Mouse (Mus musculus): ENCODE measurements around the gene Aim2. TPM values are rescaled to one million over a fixed set of nuclear protein-coding genes. Genes with fewer than 3 reads are reported as not detected.

The Aim2 gene
- total and polyA plus RNA-seq, 3 experiments = 0.82 to 1.4 (median 1.1) TPM

DNA sequence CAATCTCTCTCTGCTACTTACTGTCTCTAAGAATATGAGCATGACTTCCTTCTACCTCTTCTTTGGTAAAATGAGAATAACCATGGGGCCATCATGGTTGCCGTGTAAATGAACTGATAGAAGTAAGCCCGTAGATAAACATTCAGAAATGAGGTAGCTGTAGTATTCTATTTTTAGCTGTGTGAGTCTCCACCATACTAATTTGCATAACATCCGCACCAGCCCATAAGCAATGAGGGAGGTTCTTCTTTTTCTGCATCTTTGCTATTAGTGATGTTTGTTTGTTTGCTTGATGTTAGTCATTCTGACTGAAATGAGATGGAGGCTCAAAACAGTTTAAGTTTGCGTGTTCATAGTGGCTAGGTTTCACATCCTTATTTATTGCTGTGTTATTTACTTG is 61.2 kb downstream of the Aim2 start:
- Histone ChIP-seq H3K4me1 (ENCODE audit: control insufficient read depth, insufficient read depth, low read length) (no peaks in the 10 kb centered on the region), H3K4me3 (no peak overlapping the region), H3K27me3 (ENCODE audit: control insufficient read depth, insufficient read depth, low read length) (no peaks in the 10 kb centered on the region), H3K27ac (no peak overlapping the region), H3K79me2 (replicated peaks; ENCODE audit: control insufficient read depth, insufficient read depth, low read length) (no peaks in the 10 kb centered on the region), H3K36me3 (ENCODE audit: control insufficient read depth, insufficient read depth, low read length) (no peaks in the 10 kb centered on the region), H3K9ac (ENCODE audit: low read depth, low read length) (no peak overlapping the region)
- 56% methylated on average over 4 of the region's 4 CpGs for WGBS
- DNase-seq = no peak
- intact Hi-C loops (cut with DNase I) = no loop called here
- TF ChIP-seq CTCF (IDR thresholded peaks at IDR 0.05) = no peak
- no peak for TF ChIP-seq POLR2A (IDR thresholded peaks at IDR 0.05; ENCODE audit: insufficient read depth, low read depth, low read length)
- TF ChIP-seq EP300 (IDR thresholded peaks at IDR 0.05; ENCODE audit: insufficient read depth, low read depth, low read length) = no peak

DNA sequence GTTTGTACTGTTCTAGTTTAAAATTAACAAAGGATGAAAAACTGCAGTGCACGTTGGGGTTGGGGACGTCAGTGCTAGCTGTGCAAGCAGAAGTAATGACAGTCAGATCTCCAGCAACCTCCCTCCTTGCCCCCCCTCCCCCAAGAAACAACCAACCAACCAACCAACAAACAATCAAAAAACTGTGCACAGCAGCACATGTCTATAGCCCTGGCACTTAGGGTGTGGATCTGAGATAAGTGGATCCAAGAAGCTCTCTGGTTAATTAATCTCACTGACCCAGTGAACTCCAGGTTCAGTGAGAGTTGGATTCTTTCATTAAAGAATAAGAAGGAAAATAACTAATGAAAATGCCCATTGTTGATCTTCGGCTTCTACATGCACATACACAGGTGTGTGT is 64.0 kb downstream of the Aim2 start:
- intact Hi-C loops (cut with DNase I) = no loop called here
- Histone ChIP-seq H3K9ac (ENCODE audit: low read depth, low read length) (no peak overlapping the region), H3K4me1 (ENCODE audit: control insufficient read depth, insufficient read depth, low read length) (no peaks in the 10 kb centered on the region), H3K79me2 (replicated peaks; ENCODE audit: control insufficient read depth, insufficient read depth, low read length) (no peaks in the 10 kb centered on the region), H3K4me3 (no peak overlapping the region), H3K27me3 (ENCODE audit: control insufficient read depth, insufficient read depth, low read length) (no peaks in the 10 kb centered on the region), H3K36me3 (ENCODE audit: control insufficient read depth, insufficient read depth, low read length) (no peaks in the 10 kb centered on the region), H3K27ac (no peak overlapping the region)
- TF ChIP-seq CTCF (IDR thresholded peaks at IDR 0.05) (no peak), POLR2A (IDR thresholded peaks at IDR 0.05; ENCODE audit: insufficient read depth, low read depth, low read length) (no peak), EP300 (IDR thresholded peaks at IDR 0.05; ENCODE audit: insufficient read depth, low read depth, low read length) (no peak)
- no peak for DNase-seq
- WGBS = 84% methylated on average over 3 of the region's 3 CpGs

DNA sequence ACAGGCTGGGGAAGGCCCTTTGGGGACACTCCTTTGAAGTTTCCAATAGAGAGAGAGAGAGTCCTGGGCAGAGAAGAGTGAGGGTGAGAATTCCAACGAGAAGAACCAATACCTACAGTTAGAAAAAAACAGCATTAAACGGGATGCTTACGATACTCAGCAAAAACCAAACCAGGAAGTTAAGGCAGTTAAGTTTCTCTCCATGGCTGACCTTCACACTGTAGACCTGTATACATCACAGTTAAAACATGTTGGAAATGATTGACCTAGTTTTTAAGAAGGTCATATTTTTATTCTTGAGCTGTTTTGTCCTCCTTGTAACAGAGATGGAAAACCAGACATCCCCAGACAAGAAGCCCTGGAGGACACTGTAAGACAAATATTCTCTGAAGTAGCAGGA is 67.8 kb downstream of the Aim2 start:
- DNase-seq = no peak
- Histone ChIP-seq H3K4me3 (no peak overlapping the region), H3K36me3 (ENCODE audit: control insufficient read depth, insufficient read depth, low read length) (no peaks in the 10 kb centered on the region), H3K27me3 (ENCODE audit: control insufficient read depth, insufficient read depth, low read length) (no peaks in the 10 kb centered on the region), H3K79me2 (replicated peaks; ENCODE audit: control insufficient read depth, insufficient read depth, low read length) (no peaks in the 10 kb centered on the region), H3K4me1 (ENCODE audit: control insufficient read depth, insufficient read depth, low read length) (no peaks in the 10 kb centered on the region), H3K9ac (ENCODE audit: low read depth, low read length) (no peak overlapping the region), H3K27ac (no peak overlapping the region)
- TF ChIP-seq POLR2A (IDR thresholded peaks at IDR 0.05; ENCODE audit: insufficient read depth, low read depth, low read length) (no peak), EP300 (IDR thresholded peaks at IDR 0.05; ENCODE audit: insufficient read depth, low read depth, low read length) (no peak), CTCF (IDR thresholded peaks at IDR 0.05) (no peak)
- intact Hi-C loops (cut with DNase I) = no loop called here
- 78% methylated on average over 3 of the region's 3 CpGs for WGBS

DNA sequence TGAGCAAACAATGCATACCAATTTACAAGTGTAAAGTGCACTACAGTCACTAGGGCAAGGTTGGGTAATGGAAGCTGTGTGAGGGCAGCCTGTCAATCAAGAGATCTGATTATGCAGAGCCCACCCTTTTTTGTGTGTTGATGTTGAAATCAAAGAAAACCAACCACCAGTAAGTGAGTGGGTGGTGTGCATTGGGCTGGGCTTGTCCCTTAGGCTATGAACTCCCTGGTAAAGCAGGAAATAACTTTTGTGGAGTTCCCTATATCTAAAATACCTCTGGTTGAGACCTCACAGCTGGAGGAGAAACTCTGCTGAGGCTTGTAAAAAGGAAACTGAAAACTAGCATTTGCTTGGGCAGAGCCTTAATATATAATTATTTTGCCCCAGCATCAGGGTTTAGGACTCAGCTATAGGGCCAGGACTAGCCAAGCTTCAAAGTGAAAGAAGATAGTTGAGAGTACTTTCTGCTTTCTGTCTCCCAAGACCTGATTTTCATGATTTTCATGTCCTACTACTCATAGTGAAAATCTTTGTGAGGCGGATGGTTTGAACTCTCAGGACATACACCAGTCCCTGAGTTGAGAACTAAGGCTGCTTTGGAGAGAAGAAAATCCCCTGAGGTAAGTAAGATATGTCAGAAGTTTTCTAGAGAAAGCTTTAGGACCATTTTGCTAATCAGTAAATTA is 68.4 kb downstream of the Aim2 start:
- H3K9ac ChIP-seq (ENCODE audit: low read depth, low read length) = no peak overlapping the region
- no peaks in the 10 kb centered on the region for H3K4me1 ChIP-seq (ENCODE audit: control insufficient read depth, insufficient read depth, low read length)
- no peaks in the 10 kb centered on the region for H3K36me3 ChIP-seq (ENCODE audit: control insufficient read depth, insufficient read depth, low read length)
- H3K79me2 ChIP-seq (replicated peaks; ENCODE audit: control insufficient read depth, insufficient read depth, low read length) = no peaks in the 10 kb centered on the region
- H3K4me3 ChIP-seq = no peak overlapping the region
- TF ChIP-seq POLR2A (IDR thresholded peaks at IDR 0.05; ENCODE audit: insufficient read depth, low read depth, low read length) (no peak), EP300 (IDR thresholded peaks at IDR 0.05; ENCODE audit: insufficient read depth, low read depth, low read length) (no peak), CTCF (IDR thresholded peaks at IDR 0.05) (no peak)
- H3K27me3 ChIP-seq (ENCODE audit: control insufficient read depth, insufficient read depth, low read length) = no peaks in the 10 kb centered on the region
- intact Hi-C loops (cut with DNase I) = no loop called here
- 67% methylated on average over 1 of the region's 1 CpGs for WGBS
- DNase-seq = no peak
- H3K27ac ChIP-seq = no peak overlapping the region

DNA sequence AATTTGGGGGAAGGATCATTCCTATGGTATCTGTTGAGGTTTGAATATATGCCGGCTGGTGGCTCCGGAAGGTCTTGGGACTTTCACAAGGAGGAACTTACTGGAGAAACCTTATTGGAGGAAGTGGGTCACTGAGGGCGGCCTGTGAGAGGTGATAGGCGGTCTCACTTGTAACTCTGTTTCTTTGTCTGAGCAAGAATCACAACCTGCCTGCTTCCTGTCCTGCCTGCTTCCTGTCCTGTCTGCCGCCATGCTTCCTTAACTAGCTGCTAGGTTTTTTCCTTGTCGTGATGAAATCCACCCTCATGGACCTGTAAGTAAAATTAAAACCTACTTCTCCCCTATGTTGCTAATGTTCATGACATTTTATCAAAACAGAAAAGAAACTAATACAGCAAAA is 69.7 kb downstream of the Aim2 start:
- TF ChIP-seq EP300 (IDR thresholded peaks at IDR 0.05; ENCODE audit: insufficient read depth, low read depth, low read length) (no peak), POLR2A (IDR thresholded peaks at IDR 0.05; ENCODE audit: insufficient read depth, low read depth, low read length) (no peak), CTCF (IDR thresholded peaks at IDR 0.05) (no peak)
- 0 out of 2 replicates have a peak overlapping the region, but pooled peaks have one; percentile 14 for H3K4me3 ChIP-seq
- 37% methylated on average over 6 of the region's 6 CpGs for WGBS
- no peaks in the 10 kb centered on the region for H3K36me3 ChIP-seq (ENCODE audit: control insufficient read depth, insufficient read depth, low read length)
- H3K79me2 ChIP-seq (replicated peaks; ENCODE audit: control insufficient read depth, insufficient read depth, low read length) = no peaks in the 10 kb centered on the region
- no peak overlapping the region for H3K27ac ChIP-seq
- H3K9ac ChIP-seq (ENCODE audit: low read depth, low read length) = no peak overlapping the region
- intact Hi-C loops (cut with DNase I) = no loop called here
- DNase-seq = peak; percentile 26 to 62
- H3K4me1 ChIP-seq (ENCODE audit: control insufficient read depth, insufficient read depth, low read length) = no peaks in the 10 kb centered on the region
- no peaks in the 10 kb centered on the region for H3K27me3 ChIP-seq (ENCODE audit: control insufficient read depth, insufficient read depth, low read length)

DNA sequence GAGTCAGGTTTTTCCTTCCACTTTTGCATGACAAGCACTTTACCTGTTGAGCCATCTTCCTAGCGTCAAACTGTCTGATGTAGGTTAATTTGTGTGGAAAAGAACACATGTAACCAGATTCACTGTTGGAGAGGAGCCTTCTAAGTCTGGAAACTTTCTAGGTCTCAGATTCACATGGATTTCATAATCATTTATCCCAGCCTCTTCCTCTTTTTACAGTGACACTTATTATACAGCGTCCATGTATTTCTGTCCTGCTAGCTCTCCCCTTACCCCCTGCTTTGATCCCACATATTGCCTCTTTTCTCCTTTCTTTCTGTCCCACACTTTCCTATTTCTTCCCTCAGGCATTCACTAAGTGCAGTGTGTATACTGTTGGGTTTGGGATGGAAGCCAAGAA is 75.7 kb downstream of the Aim2 start:
- H3K9ac ChIP-seq (ENCODE audit: low read depth, low read length) = no peak overlapping the region
- H3K4me3 ChIP-seq = no peak overlapping the region
- H3K79me2 ChIP-seq (replicated peaks; ENCODE audit: control insufficient read depth, insufficient read depth, low read length) = no peaks in the 10 kb centered on the region
- H3K27me3 ChIP-seq (ENCODE audit: control insufficient read depth, insufficient read depth, low read length) = no peaks in the 10 kb centered on the region
- intact Hi-C loops (cut with DNase I) = no loop called here
- H3K36me3 ChIP-seq (ENCODE audit: control insufficient read depth, insufficient read depth, low read length) = no peaks in the 10 kb centered on the region
- TF ChIP-seq EP300 (IDR thresholded peaks at IDR 0.05; ENCODE audit: insufficient read depth, low read depth, low read length) = no peak
- no peak for TF ChIP-seq CTCF (IDR thresholded peaks at IDR 0.05)
- no peak for TF ChIP-seq POLR2A (IDR thresholded peaks at IDR 0.05; ENCODE audit: insufficient read depth, low read depth, low read length)
- no peak for DNase-seq
- no peak overlapping the region for H3K27ac ChIP-seq
- 69% methylated on average over 2 of the region's 2 CpGs for WGBS
- peaks cover 2% of the 10 kb centered on the region; the same call in 1 of the 2 replicates for H3K4me1 ChIP-seq (ENCODE audit: control insufficient read depth, insufficient read depth, low read length)

Data from heart, adult 2 months (tissue).